Mouse (Mus musculus) frontal cortex, adult (tissue): Measurements from ENCODE around the gene Olfr1368.
A peak's percentile ranks its signal among the peaks of the same experiment; 100 is the strongest.

Experiments
- ATAC-seq: cut with Nextera tagmentation; 2 replicates; pipeline ENCODE4 v1.9.2; 2017; ENCODE audit warnings: mild to moderate bottlenecking, moderate library complexity, mixed read lengths; ENCODE audit not compliant: low TSS enrichment

The Olfr1368 gene

GRCm38 (mm10) chr13:21145767-21146166 lies at the start of gene Olfr1368:
Olfr1368 (minus strand) TSS chr13:21145867.
- ATAC-seq = no peak

- no peak for ATAC-seq
Observed at GRCm38 (mm10) chr13:21185521-21185920, 39.9 kb upstream of the Olfr1368 start.

- no peak for ATAC-seq
Observed at GRCm38 (mm10) chr13:21183661-21184060, 38.0 kb upstream of the Olfr1368 start.

- ATAC-seq = no peak
Observed at GRCm38 (mm10) chr13:21183066-21183465, 37.4 kb upstream of the Olfr1368 start.

GRCm38 (mm10) chr13:21181996-21182395 lies 36.3 kb upstream of the Olfr1368 start:
- ATAC-seq = no peak

- ATAC-seq = peak; percentile 31
Observed at GRCm38 (mm10) chr13:21180551-21181530, 35.2 kb upstream of the Olfr1368 start.

GRCm38 (mm10) chr13:21179724-21180550 lies 34.3 kb upstream of the Olfr1368 start:
- peak; percentile 95 for ATAC-seq

- peak; percentile 69 for ATAC-seq
Observed at GRCm38 (mm10) chr13:21179367-21179723, 33.7 kb upstream of the Olfr1368 start, which contains the start of gene Trim27. Trim27 (plus strand) TSS chr13:21179445.

- ATAC-seq = no peak
Observed at GRCm38 (mm10) chr13:21178364-21178763, 32.7 kb upstream of the Olfr1368 start.

GRCm38 (mm10) chr13:21177657-21178056 lies 32.0 kb upstream of the Olfr1368 start:
- ATAC-seq = no peak

- no peak for ATAC-seq
Observed at GRCm38 (mm10) chr13:21176733-21177132, 31.1 kb upstream of the Olfr1368 start.

- peak; percentile 42 for ATAC-seq
Observed at GRCm38 (mm10) chr13:21173072-21173471, 27.4 kb upstream of the Olfr1368 start.

- ATAC-seq = peak; percentile 31
Observed at GRCm38 (mm10) chr13:21172241-21173027, 26.8 kb upstream of the Olfr1368 start.

GRCm38 (mm10) chr13:21171600-21172150 lies 26.0 kb upstream of the Olfr1368 start:
- ATAC-seq = 0 out of 2 replicates have a peak, but pooled peaks have one; percentile 28

GRCm38 (mm10) chr13:21171156-21171530 lies 25.5 kb upstream of the Olfr1368 start:
- ATAC-seq = no peak

GRCm38 (mm10) chr13:21170431-21171155 lies 24.9 kb upstream of the Olfr1368 start:
- no peak for ATAC-seq

GRCm38 (mm10) chr13:21169657-21170430 lies 24.2 kb upstream of the Olfr1368 start:
- ATAC-seq = peak; percentile 41

- no peak for ATAC-seq
Observed at GRCm38 (mm10) chr13:21169121-21169656, 23.5 kb upstream of the Olfr1368 start.

GRCm38 (mm10) chr13:21168371-21169011 lies 22.8 kb upstream of the Olfr1368 start:
- ATAC-seq = no peak; the same call in 1 of the 2 replicates
